10 mouse cellular contexts compared by ENCODE assay signal in the genomic region with DNA sequence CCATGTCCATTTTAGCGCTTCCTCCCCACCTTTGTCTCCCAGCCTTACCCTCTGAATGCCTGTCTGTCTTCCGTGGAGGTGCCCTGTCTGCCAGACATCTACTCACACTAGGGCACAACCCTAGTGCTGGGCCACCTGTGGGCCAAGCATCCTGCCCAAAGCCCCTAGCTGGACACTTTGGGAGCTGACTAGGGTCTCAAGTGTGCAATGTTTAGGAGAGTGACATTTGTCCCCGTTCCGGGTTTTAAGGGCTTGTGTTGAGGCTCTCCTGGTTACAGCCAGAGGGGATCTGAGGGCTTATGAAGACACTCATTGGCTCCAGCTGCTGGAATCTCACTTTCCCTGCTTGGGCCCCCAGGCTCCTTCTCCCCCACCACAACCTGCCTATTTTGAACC. TPM values are rescaled to one million over a fixed set of nuclear protein-coding genes. Genes with fewer than 3 reads are reported as not detected.
DNase-seq lines count a peak whose midpoint lies in the region; ATAC-seq and TF ChIP-seq lines count a peak whose summit lies in the region.
"Had no signal": no experiment of that assay in that cellular context is flagged by ENCODE, and none has a peak within 500 bp of the region (broad histone marks: within the 10 kb centered on the region; RNA-seq: fewer than 3 reads in every experiment).

No protein-coding gene starts in this region.

- peaks cover 7% of the 10 kb centered on the region for H3K27me3 ChIP-seq in kidney, postnatal 0 days (ENCODE audit: insufficient read depth, low read length)
- H3K27me3 ChIP-seq in embryonic facial prominence, embryonic 15.5 days = no peaks in the 10 kb centered on the region
- no peaks in the 10 kb centered on the region for H3K27me3 ChIP-seq in limb, embryonic 11.5 days (ENCODE audit: control insufficient read depth, insufficient read depth, low read length)
- H3K27me3 ChIP-seq in neural tube, embryonic 14.5 days (ENCODE audit: control insufficient read depth, insufficient read depth, low read length) = peaks cover 13% of the 10 kb centered on the region

- H3K4me2 ChIP-seq in kidney, postnatal 0 days (ENCODE audit: low read length) = peak overlapping the region; percentile 74
- peak overlapping the region; percentile 89 for H3K4me2 ChIP-seq in embryonic facial prominence, embryonic 15.5 days (replicated peaks)
- peak overlapping the region; percentile 80 for H3K4me2 ChIP-seq in limb, embryonic 11.5 days (ENCODE audit: low read depth, severe bottlenecking)
- peak overlapping the region; percentile 81 for H3K4me2 ChIP-seq in neural tube, embryonic 14.5 days (ENCODE audit: low read depth, low read length)

- peak overlapping the region; percentile 59 for H3K9ac ChIP-seq in kidney, postnatal 0 days (ENCODE audit: low read depth, low read length)
- 0 out of 2 replicates have a peak overlapping the region, but pooled peaks have one; percentile 40 for H3K9ac ChIP-seq in embryonic facial prominence, embryonic 15.5 days
- H3K9ac ChIP-seq in limb, embryonic 11.5 days (ENCODE audit: low read length) = peak overlapping the region; percentile 62
- H3K9ac ChIP-seq in neural tube, embryonic 14.5 days (replicated peaks; ENCODE audit: low read depth, low read length) = no peak overlapping the region
- H3K9ac ChIP-seq: liver, embryonic 14.5 days had no signal

- no peaks in the 10 kb centered on the region for H3K9me3 ChIP-seq in kidney, postnatal 0 days (replicated peaks; ENCODE audit: low read length)
- no peaks in the 10 kb centered on the region for H3K9me3 ChIP-seq in embryonic facial prominence, embryonic 15.5 days (replicated peaks)
- H3K9me3 ChIP-seq in limb, embryonic 11.5 days (ENCODE audit: control insufficient read depth, low read length) = no peaks in the 10 kb centered on the region
- H3K9me3 ChIP-seq in neural tube, embryonic 14.5 days (ENCODE audit: control insufficient read depth, low read length) = no peaks in the 10 kb centered on the region

- WGBS in kidney, postnatal 0 days = 12% methylated on average over 4 of the region's 4 CpGs
- 2% methylated on average over 4 of the region's 4 CpGs for WGBS in embryonic facial prominence, embryonic 15.5 days
- WGBS in limb, embryonic 11.5 days = 2% methylated on average over 4 of the region's 4 CpGs
- WGBS in neural tube, embryonic 14.5 days = 3% methylated on average over 4 of the region's 4 CpGs

- H3K4me1 ChIP-seq in kidney, postnatal 0 days (replicated peaks; ENCODE audit: insufficient read depth, low read length) = peaks cover 18% of the 10 kb centered on the region
- H3K4me1 ChIP-seq in embryonic facial prominence, embryonic 15.5 days = peaks cover 69% of the 10 kb centered on the region
- H3K4me1 ChIP-seq in limb, embryonic 11.5 days (ENCODE audit: control insufficient read depth, insufficient read depth, low read length) = peaks cover 58% of the 10 kb centered on the region
- peaks cover 8% of the 10 kb centered on the region for H3K4me1 ChIP-seq in neural tube, embryonic 14.5 days (ENCODE audit: control insufficient read depth, insufficient read depth, low read length)

- DNase-seq in kidney, postnatal 0 days (ENCODE audit: low spot score) = no peak
- no peak for DNase-seq in kidney, postnatal 10 days
- peak; percentile 65 for DNase-seq in limb, embryonic 11.5 days (ENCODE audit: low spot score)
- no peak for DNase-seq in spleen, postnatal 36 days (ENCODE audit: low spot score in 2 of 2)
- DNase-seq in adipocyte (ENCODE audit: low spot score) = no peak
- no peak for DNase-seq in ovary, postnatal 36 days (ENCODE audit: low spot score)
- DNase-seq: spleen, adult 18-20 months had no signal

- TF ChIP-seq CTCF in kidney, postnatal 0 days (IDR thresholded peaks at IDR 0.05; ENCODE audit: low read depth) = no peak

- 0 out of 2 replicates have a peak overlapping the region, but pooled peaks have one; percentile 13 for H3K27ac ChIP-seq in kidney, postnatal 0 days
- peak overlapping the region; percentile 88 for H3K27ac ChIP-seq in embryonic facial prominence, embryonic 15.5 days (replicated peaks)
- H3K27ac ChIP-seq in limb, embryonic 11.5 days (replicated peaks; ENCODE audit: low read depth, low read length) = peak overlapping the region; percentile 84
- H3K27ac ChIP-seq in neural tube, embryonic 14.5 days (ENCODE audit: low read depth, low read length) = no peak overlapping the region
- H3K27ac ChIP-seq: liver, embryonic 14.5 days had no signal

- H3K4me3 ChIP-seq in kidney, postnatal 0 days (replicated peaks; ENCODE audit: low read depth, low read length) = no peak overlapping the region
- H3K4me3 ChIP-seq in embryonic facial prominence, embryonic 15.5 days (replicated peaks) = peak overlapping the region; percentile 43
- H3K4me3 ChIP-seq in limb, embryonic 11.5 days (ENCODE audit: low read depth, low read length) = no peak overlapping the region; the same call in 1 of the 2 replicates
- H3K4me3 ChIP-seq in neural tube, embryonic 14.5 days (ENCODE audit: low read depth, low read length) = no peak overlapping the region

- no peak for ATAC-seq in kidney, postnatal 0 days (replicated peaks; ENCODE audit: low FRiP score, low read depth)
- ATAC-seq in embryonic facial prominence, embryonic 15.5 days (ENCODE audit: insufficient number of reproducible peaks, low FRiP score, low TSS enrichment, low read depth) = no peak
- ATAC-seq in limb, embryonic 11.5 days (ENCODE audit: insufficient number of reproducible peaks, low FRiP score, low TSS enrichment, low read depth) = no peak
- ATAC-seq in neural tube, embryonic 14.5 days (ENCODE audit: low read depth) = 0 out of 2 replicates have a peak, but pooled peaks have one; percentile 5

- no peaks in the 10 kb centered on the region for H3K36me3 ChIP-seq in kidney, postnatal 0 days (ENCODE audit: insufficient read depth, low read length)
- no peaks in the 10 kb centered on the region for H3K36me3 ChIP-seq in embryonic facial prominence, embryonic 15.5 days
- H3K36me3 ChIP-seq in limb, embryonic 11.5 days (ENCODE audit: control insufficient read depth, insufficient read depth, low read length) = no peaks in the 10 kb centered on the region
- H3K36me3 ChIP-seq in neural tube, embryonic 14.5 days (ENCODE audit: control insufficient read depth, insufficient read depth, low read length) = no peaks in the 10 kb centered on the region

RNA-seq across cellular contexts. Expression of a gene that starts 42.5 kb away (rescaled TPM):
- polyA plus RNA-seq in kidney, postnatal 0 days (2015; fragmentation: Nextera tagmentation; extraction: Ambion mirVana) = 12.2 and 13.2 TPM in 2 replicates
- polyA plus RNA-seq in embryonic facial prominence, embryonic 15.5 days (2015; fragmentation: Nextera tagmentation; extraction: Ambion mirVana) = 50.7 and 53.3 TPM in 2 replicates
- 33.1 and 35.7 TPM in 2 replicates for polyA plus RNA-seq in limb, embryonic 11.5 days (2014; fragmentation: Nextera tagmentation; extraction: Ambion mirVana)
- 11.4 and 12.0 TPM in 2 replicates for polyA plus RNA-seq in neural tube, embryonic 14.5 days (2014; fragmentation: Nextera tagmentation; extraction: Ambion mirVana)
